Mouse (Mus musculus) kidney, postnatal 25 days (tissue): Measurements from ENCODE around the gene Gm45753.

ENCODE experiments used
- DNase-seq, 2 experiments: peaks; one replicate each; pipeline ENCODE4 v3.0.0; 2021; ENCODE audit warnings: mixed read lengths in 2 of 2

Gm45753 gene

DNA sequence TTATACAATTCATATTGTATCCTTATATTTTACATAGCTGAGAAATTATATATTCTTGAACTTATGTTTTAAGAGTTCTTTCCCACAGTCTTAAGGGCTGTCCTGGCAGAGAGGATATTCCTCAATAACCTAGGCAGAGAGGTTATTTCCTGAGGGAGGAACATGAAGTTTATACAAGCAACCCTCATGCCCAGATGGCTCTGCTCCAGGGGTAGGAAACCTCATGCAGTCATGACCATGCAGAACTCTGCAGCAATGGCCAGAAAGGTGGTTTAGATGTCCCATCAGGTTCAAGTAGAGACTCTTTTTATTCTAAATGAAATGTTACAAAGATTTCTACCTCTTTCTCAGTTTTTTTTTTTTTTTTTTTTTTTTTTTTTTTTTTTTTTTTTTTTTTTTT is 39.2 kb downstream of the Gm45753 start:
- DNase-seq = no peak

DNA sequence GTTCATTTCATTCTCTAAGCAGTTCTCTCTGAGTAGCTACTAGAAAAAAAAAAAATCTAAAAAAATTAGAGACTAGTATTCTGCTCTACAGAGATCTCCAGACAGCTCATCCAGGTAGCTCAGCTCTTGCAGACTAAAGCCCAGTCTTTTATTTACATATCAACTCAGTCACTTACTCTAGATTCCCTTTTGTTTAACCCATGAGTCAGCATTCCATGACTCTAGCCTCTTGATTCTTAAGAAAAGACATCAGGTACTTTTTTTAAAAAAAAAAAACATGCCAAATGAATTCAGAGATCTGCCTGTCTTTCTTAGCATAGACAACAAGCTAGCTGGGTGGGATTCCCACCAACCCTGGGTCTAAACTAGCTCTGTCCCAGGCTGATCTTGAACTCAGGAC is 39.8 kb downstream of the Gm45753 start:
- DNase-seq = no peak

DNA sequence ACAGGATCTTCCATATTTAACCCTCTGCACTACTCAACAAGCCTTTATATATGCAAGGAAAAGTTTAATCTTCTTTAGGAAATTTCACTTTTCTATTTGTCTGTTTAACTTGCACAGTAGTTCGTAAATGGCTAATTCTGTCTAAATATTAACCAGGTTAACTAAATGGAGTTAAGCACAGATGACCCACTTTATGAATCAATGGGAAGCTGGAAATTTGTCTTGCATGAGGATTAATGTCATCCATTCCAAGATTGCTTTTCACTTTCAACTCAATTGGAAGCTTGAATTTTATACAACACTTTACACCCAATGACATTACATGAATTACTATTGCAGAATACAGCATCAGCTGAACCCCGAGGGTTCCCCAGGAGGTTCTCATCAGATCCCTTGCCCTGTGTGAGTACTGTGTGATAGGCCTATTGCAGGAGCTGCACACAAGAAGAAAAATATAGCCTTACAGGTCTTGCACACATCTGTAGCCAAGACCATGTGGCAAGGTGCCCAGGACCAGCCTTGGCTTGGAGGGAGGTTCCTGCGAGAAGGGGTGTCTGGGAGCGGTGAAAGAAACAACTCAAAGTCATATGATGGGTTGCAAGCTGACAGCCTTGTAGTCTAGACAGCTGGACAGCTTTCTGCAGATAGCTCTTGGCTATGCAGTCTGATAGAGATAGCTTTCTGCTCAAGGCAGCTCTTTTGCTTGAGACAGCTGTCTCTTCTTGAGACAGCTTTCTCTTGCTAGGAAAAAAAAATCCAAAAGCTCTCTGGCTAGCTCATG is 40.5 kb downstream of the Gm45753 start:
- peak in 1 of 2 experiments; percentile 11 for DNase-seq

DNA sequence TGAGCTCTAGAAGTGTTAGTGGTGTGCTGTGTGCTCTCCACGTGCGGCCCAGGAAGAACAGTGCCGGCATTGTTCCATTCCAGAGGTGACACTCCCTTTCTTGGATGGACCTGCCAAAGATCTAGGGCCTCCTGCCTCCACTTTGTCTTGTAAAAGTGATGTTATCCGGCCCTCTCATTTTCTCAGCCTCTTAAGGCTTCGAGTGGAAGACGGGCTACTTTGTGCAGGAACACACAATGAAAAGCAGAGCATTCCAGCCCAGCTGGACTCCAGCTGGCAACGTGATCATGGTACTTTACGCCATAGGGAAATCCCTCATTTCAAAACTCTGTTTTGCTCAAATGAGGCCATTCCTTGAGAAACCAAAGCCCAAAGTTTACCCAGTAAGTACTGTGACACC is 41.3 kb downstream of the Gm45753 start:
- no peak for DNase-seq

DNA sequence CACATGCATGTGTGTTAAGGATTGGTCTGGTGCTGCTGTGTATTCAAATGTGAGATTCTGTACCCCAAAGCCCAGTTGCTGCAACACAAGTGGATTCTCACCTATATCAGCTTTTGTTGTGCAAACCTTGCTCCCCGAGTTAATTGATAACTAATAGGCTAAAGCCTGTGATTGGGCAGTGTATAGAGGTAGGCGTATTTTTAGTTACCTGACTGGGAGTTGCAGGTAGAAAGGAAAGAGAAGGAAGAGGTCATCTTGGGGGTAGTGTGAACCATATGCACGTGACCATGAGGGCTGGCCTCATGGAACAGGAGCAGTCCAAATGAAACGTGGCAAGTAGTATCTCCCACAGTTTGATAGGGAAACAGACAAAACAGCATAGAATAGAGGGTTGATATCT is 43.3 kb downstream of the Gm45753 start:
- no peak for DNase-seq

DNA sequence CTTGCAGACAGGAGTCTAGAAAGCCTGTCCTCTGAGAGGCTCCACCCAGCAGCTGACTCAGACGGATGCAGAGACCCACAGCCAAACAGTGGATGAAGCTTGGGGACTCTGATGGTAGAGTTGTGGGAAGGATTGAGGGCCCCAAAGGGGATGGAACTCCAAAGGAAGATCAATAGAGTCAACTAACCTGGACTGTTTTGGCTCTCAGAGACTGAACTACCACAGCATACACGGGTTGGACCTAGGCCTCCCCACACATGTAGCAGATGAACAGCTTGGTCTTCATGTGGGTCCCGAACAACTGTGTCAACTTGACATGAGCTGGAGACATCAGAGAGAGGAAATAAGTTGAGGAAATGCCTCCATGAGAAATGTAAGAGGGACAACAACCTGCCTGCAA is 45.4 kb downstream of the Gm45753 start:
- DNase-seq = no peak

DNA sequence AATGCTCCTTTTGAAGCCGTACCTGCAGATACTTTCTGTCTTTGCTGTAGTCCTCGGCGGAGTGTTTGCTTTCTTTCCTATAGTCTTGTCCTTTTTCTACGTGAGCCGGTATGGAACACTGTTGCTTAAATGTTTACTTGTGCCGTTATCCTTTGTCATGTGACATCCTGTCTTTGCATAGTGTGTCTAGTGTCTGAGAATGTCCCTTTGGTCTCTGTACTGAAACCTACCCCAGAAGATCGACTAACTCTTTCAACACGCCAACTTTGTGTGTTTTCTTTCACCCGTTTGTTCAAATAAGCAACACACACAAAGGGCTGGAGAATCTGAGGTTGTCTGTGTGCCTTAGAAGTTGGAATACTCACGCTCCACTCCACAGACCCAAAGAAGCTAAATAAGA is 46.3 kb downstream of the Gm45753 start, which contains the start of gene F11:
TSS of gene F11 (minus strand) at position 112 of the 400 bp plus-strand sequence.
- no peak for DNase-seq

DNA sequence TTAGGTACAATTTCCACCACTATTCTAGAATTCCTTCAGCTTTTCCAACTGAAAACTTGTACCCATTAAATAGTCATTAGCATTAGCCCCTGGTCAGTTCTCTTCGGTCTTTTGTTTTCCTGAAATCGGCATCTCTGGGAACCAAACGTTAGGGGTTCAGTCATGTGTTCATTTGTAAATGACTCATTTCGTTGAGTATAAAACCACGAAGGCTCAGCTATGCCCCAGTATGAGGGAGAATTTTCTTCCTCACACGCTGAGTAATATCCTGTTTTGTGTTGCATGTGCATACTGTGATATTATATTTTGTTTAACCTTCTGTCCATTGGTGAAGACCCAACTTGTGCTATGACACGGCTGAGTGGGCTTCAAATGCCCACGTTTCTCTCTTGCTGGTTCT is 49.8 kb downstream of the Gm45753 start:
- no peak for DNase-seq

DNA sequence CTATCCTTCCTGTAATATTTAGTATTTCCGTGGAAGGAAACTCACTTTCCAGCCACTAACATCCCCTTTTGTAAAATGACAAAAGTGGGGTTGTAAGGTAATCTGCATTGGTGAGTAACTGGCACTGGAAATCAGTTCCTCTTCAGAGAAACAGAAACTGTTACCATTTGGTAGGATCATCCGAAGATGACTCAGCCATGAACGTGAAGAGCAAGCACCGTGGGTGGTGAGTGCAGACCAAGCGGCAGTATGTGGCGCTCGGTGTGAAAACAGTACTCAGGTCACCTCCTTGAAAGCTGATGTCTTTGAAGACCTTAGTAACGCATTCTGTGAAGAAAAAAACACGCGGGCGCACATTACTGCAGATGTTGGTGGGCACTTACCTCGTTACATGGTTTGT is 53.2 kb downstream of the Gm45753 start:
- no peak for DNase-seq

DNA sequence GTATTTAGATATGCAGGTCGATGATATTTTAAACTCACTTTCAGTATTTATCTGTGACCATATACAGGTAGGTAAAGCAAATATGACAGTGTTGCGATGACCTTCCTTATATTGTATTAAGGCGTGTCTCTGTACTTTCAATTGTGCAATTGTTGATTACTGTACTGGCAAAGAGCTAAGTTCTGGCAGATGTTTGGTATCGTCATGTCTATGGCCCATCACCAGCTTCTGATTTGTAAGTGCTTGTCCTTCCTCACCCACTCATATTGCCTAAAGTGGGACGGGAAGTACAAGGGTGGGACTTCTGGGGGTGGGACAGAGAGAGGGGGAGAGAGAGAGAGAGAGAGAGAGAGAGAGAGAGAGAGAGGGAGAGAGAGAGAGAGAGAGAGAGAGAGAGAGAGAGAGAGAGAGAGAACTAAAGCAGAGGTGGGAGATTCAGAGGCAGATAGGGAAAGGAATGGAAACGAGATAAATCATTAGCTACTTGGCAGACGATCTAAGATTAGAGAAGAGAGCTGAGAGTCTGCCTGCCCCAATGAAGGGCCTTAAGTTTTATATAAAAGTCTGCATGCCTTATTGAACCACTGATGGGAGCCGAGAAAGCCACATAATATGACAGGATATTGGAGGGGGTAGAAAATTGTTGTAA is 53.9 kb downstream of the Gm45753 start:
- no peak for DNase-seq

DNA sequence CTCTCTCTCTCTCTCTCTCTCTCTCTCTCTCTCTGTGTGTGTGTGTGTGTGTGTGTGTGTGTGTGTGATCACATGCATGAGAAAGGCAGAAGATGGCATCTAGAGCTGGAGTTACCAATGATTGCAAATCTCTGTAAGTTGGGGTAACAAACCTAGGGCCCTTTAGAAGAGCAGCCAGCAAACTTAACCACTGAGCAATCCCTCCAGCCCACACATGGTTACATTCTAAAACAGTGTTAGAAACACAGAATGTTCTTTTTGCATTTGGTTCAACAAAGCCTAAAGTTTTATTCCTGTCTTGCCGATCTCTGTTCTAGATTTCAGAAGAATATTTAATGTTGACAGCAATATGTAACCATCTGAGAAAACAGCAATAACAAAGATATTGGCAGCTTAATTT is 54.7 kb downstream of the Gm45753 start:
- no peak for DNase-seq

DNA sequence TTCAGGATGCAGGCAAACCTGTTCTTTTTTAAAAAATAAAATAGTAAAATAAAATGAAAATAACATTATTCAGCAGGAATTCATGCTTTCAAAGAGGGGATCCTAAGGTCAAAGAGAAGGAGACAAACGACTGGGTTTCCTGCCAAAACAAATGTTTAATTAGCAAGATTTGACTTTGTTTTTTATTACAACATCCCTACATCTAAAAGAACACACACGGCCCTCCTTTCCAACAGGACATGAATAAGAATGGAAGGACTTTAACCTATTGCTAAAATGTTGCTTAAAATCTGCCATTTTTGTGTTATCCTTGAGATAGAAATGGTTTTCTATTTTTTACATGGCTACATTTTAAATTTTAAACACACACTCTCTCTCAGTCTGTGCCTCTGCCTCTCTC is 55.2 kb downstream of the Gm45753 start:
- DNase-seq = no peak

DNA sequence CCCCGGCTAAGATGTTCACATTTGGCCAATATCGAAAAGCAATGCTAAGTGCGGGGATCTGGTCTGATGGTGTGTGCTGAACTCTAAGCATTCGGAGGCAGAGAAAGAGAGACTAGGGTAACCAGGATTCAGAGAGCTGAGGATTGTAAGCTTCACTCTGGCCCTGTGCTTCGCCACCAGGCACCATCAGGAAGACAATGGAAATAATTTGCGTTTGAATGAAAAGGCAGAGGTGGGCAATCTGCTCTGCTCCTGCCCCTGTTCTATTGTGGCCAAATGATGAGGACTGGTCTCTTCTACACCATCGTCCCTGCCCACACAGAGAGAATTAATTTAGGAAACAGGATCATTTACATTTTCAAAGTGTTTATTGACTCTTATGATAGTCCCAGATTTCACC is 62.0 kb downstream of the Gm45753 start:
- DNase-seq = no peak

DNA sequence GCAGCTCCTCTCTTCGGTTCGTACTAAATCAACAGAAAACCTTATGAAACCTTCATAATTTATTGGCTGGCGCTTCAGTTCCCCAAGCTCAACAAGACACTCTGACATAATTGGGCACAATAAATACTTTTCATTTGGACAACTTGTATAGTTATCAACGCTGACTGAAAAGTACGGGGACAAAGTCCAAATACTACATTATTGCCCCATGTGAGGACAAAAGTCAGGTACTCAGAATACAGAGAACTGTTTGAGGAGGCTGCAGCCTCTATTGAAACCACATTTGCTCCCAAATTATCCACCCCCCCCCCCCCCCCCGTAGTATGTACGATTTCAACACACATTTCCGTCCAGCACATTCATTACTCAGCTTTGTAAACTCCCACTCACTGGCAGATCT is 68.9 kb downstream of the Gm45753 start:
- DNase-seq = no peak

DNA sequence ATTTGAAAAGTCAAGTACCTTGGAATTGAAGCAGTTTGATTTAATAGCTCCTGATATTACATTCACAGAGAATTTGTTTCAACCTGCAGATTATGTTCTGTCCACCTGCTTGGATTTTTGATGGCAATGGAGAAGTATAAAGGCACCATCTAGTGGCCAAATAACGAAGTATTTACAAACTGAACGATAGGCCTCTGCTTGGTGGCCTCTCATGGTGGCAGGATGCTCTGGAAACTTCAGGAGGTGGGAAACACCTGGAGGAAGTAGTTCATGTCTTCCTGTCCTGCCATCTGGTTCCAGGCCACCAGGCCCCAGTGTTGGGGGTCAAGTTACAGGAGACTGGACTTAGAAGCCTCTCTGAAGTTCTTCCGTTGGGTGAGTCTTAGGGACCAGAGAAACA is 70.0 kb downstream of the Gm45753 start:
- peak in 1 of 2 experiments; percentile 27 for DNase-seq

DNA sequence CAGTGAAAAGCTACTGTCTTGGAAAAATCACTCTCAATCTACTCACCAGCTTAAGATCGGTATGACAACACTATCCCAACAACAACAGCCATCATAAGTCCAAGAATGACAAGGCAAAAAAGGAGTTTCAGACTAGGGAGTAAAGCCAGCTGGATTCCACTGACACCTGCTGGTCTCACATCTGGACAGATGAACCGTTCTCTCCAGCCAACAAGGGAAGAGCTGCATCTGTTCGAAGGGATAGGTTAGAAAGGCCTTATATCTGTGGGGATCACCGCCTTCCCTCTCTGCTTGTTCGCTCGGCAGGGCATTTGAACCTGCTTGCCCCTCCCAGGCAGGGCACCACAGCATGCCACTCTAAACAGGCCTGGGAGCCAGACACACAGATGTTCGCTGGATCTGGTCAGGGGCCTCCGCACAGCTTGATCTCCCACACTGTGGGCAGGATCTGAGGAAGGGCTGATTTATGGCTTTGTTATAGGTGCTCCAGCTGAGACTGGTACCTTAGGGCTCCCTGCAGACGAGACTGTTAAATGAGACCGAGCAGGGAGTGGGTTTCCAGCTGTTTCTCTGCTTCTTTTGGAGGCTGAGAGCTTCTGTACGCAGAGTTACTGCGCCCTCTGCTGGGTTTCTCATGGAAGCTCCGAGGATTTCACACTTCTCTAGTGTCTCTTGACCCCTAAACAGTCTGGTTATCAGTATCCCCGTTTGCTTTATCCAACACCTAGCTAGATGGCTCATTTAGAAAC is 71.9 kb downstream of the Gm45753 start:
- peak; percentile 49 to 51 for DNase-seq

DNA sequence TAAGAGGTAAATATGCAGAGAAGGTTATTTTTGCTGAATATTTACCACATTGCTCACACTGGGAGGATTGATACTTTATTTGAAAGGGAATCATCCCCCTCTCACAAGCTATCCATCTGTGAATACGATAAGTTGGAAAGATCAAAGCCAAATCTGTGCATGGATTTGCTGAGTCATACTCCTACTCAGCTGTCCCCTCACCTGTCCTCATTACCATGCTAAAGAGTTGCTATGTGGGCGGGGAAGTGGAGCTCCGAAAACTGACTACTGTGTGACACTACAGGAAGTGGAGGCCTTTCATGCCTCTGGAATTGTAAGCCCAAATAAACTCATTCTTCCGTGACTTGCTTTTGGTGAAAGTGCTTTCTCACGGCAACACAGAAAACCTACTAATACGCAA is 73.0 kb downstream of the Gm45753 start:
- no peak for DNase-seq

DNA sequence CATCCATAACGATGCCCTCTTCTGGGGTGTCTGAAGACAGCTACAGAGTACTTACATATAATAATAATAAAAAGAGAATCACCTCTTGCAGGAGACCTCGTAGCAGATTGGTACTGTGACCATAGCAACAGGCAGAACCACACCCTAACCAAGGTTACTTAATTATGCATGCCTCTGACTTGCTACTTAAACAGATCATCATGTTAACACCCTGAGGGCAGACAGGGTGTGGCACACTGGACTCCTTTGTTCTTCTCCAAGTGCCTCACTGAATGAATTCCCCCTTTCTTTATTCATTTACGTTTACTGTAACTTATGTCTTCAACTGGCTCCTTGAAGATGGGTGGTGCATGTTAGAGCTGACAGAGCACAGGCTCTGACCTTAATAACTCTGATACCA is 75.0 kb downstream of the Gm45753 start:
- no peak for DNase-seq
